Mouse (Mus musculus) stomach, embryonic 14.5 days (tissue): ENCODE data around the gene Gpr35. TPM values are rescaled to one million over a fixed set of nuclear protein-coding genes. Genes with fewer than 3 reads are reported as not detected.

ENCODE experiments used
- ATAC-seq: fragments of 200-750 bp; cut with Nextera tagmentation; 2 replicates; pipeline ENCODE4 v1.8.0; 2017; ENCODE audit warnings: low read depth, moderate TSS enrichment; ENCODE audit not compliant: insufficient number of reproducible peaks, insufficient read depth, low FRiP score
- H3K27ac ChIP-seq: fragments of 300-500 bp; sonication (generic); 2 replicates; pipeline ENCODE4 v1.5.1; 2014; ENCODE audit warnings: mild to moderate bottlenecking, low read length, moderate library complexity, mixed read lengths
- H3K27me3 ChIP-seq: fragments of 300-500 bp; sonication (generic); 2 replicates; pipeline ENCODE4 v1.6.1; 2014; ENCODE audit warnings: low read length, control low read depth, mixed read lengths; ENCODE audit not compliant: control insufficient read depth, insufficient read depth
- H3K36me3 ChIP-seq: fragments of 300-500 bp; sonication (generic); 2 replicates; pipeline ENCODE4 v1.6.1; 2014; ENCODE audit warnings: mild to moderate bottlenecking, control low read depth, low read length, moderate library complexity, mixed read lengths; ENCODE audit not compliant: control insufficient read depth, insufficient read depth
- H3K4me1 ChIP-seq: fragments of 300-500 bp; sonication (generic); 2 replicates; pipeline ENCODE4 v1.6.1; 2014; ENCODE audit warnings: low read length, control low read depth, mixed read lengths; ENCODE audit not compliant: control insufficient read depth, insufficient read depth
- H3K4me2 ChIP-seq: fragments of 300-500 bp; sonication (generic); replicated peaks from 2 replicates; pipeline ENCODE4 v1.6.1; 2014; ENCODE audit warnings: low read depth, low read length, control low read depth
- H3K4me3 ChIP-seq: fragments of 300-500 bp; sonication (generic); 2 replicates; pipeline ENCODE4 v1.5.1; 2014; ENCODE audit warnings: low read depth, low read length, control low read depth
- H3K9ac ChIP-seq: fragments of 300-500 bp; sonication (generic); replicated peaks from 2 replicates; pipeline ENCODE4 v1.6.1; 2014; ENCODE audit warnings: low read depth, mild to moderate bottlenecking, control low read depth, low read length, moderate library complexity, mixed read lengths
- H3K9me3 ChIP-seq: fragments of 300-500 bp; sonication (generic); 2 replicates; pipeline ENCODE4 v1.6.1; 2016; ENCODE audit warnings: low read depth, low read length, control low read depth; ENCODE audit not compliant: control insufficient read depth
- WGBS: fragments of 180-500 bp; shearing (Covaris S2); extraction: QIAGEN DNeasy Blood & Tissue Kit; methylation state at CpG from one replicate; pipeline ENCODE4 v1.1.7; 2014; 5-methylcytosine and 5-hydroxymethylcytosine counted together
- polyA plus RNA-seq: library from polyadenylated mRNA; unstranded; fragments of >200 nt; fragmentation: Nextera tagmentation; extraction: Ambion mirVana; gene quantifications from 2 replicates; pipeline ENCODE4 v1.2.1, GENCODE M21; 2014

Gene Gpr35
- 7.7 and 9.5 TPM in 2 replicates for polyA plus RNA-seq

DNA sequence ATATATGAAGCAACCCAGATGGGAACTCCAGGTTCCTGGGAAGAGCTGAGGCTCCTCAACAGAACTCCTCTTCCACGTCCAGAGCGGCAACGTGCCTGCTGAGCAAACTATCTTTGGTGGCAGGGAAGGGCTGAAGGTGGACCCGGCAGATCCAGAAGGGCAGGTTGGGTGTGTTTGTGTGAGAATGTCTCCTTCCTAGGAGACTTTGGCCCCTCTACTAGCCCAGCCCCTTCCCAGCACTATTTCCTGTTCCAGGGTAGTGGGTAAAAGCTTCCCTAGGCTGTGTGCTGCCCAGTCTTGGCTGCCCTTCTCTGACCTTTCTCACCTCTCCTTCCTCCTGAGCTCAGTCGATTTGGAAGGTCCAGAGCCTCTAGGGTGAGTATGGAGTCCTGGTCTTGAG is at the start of gene Gpr35:
Gpr35 (plus strand) TSS at position 259 of the 400 bp plus-strand sequence.
- Histone ChIP-seq H3K4me3 (peak within 1 kb of the TSS; percentile 8), H3K4me2 (peak within 1 kb of the TSS; percentile 22), H3K27ac (peak within 1 kb of the TSS; percentile 39; the same call in 1 of the 2 replicates), H3K9ac (no peak within 1 kb of the TSS), H3K9me3 (no peaks in the 10 kb centered on the region), H3K27me3 (no peaks in the 10 kb centered on the region), H3K36me3 (peaks cover 22% of the 10 kb centered on the region), H3K4me1 (no peaks in the 10 kb centered on the region)
- WGBS = 64% methylated on average over 5 of the region's 5 CpGs
- ATAC-seq = peak; percentile 73

DNA sequence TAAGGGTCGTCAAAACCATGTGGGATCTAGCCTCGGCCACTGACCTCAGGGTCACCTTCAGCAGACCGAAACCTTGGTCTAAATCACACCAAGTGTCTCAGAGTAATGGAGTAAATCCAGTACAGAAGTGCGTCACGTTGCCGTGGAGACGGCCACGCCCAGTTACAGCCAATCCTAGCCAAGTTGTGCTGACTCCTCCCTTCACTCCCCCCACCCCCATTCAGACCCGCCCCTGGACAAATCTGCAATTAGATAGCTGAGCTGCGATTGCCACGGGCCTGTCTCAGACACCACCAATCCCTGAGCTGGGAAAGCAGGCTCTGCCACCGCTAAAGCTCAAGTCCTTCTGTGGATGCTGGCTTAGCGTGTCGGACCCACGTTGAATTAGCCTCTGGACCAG is 47.9 kb upstream of the Gpr35 start, which contains the start of gene Ankmy1:
Ankmy1 (minus strand) TSS at position 121 of the 400 bp plus-strand sequence.
- Histone ChIP-seq H3K4me2 (peak within 1 kb of the TSS; percentile 44), H3K27me3 (no peaks in the 10 kb centered on the region), H3K36me3 (no peaks in the 10 kb centered on the region), H3K4me1 (peaks cover 4% of the 10 kb centered on the region; the same call in 1 of the 2 replicates), H3K9me3 (no peaks in the 10 kb centered on the region), H3K9ac (0 out of 2 replicates have a peak within 1 kb of the TSS, but pooled peaks have one; percentile 21), H3K4me3 (peak within 1 kb of the TSS; percentile 5; the same call in 1 of the 2 replicates), H3K27ac (no peak within 1 kb of the TSS)
- ATAC-seq = peak; percentile 46
- 2% methylated on average over 15 of the region's 15 CpGs for WGBS

DNA sequence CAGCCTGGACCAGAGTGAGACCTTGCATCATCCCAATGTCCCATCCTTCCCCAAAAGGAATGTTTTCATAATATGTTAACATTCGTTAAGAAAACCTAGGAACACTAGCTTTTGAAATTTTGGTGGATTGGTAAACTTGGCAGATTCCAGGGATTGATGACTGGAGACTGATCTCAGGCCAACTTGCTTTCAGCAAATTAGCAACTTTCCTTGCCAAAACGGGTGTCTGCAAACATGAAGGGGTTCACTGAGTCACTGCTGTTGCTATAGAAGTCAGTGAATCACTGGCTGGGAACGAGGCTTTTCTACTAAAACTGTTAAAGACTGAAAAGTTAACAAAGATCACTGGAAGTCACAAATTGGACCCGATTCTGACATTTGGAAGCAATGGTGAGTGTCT is 47.0 kb upstream of the Gpr35 start:
- H3K4me2 ChIP-seq = no peak overlapping the region
- H3K9me3 ChIP-seq = no peaks in the 10 kb centered on the region
- H3K4me3 ChIP-seq = no peak overlapping the region
- no peaks in the 10 kb centered on the region for H3K36me3 ChIP-seq
- H3K4me1 ChIP-seq = peaks cover 7% of the 10 kb centered on the region; the same call in 1 of the 2 replicates
- ATAC-seq = no peak
- H3K9ac ChIP-seq = no peak overlapping the region
- WGBS = 80% methylated on average over 4 of the region's 4 CpGs
- no peak overlapping the region for H3K27ac ChIP-seq
- no peaks in the 10 kb centered on the region for H3K27me3 ChIP-seq

DNA sequence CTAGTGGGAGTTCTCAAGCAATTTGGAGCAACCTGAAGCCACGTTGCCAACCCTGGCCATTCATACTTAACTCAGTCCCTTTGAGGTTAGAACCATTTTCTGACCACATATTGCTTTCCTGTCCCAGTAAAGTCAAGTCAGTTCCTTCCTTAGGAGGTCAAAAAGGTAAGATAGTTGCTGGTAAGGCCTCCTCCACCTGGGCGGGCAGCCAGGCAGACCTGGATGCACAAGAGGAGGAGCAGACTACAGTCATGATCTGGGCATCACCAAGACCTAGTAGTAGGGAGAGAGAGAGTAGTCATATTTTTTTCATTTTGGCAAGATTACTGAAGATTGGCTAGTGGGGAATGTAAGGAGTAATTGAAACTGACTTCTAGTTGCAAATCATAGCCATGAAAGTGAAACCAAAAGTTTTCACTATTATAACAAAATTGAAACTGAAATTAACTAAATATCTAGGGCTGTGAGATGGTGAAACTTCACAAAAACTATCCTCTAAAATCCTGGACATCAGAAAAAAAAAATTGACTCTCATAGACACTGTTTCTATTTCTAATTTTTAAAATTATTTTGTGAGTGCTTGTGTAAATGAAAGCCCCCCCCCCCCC is 44.9 kb upstream of the Gpr35 start:
- H3K4me1 ChIP-seq = peaks cover 15% of the 10 kb centered on the region
- H3K27me3 ChIP-seq = no peaks in the 10 kb centered on the region
- H3K4me3 ChIP-seq = no peak overlapping the region
- H3K27ac ChIP-seq = no peak overlapping the region
- no peaks in the 10 kb centered on the region for H3K36me3 ChIP-seq
- no peaks in the 10 kb centered on the region for H3K9me3 ChIP-seq
- H3K4me2 ChIP-seq = no peak overlapping the region
- ATAC-seq = no peak
- no peak overlapping the region for H3K9ac ChIP-seq
- WGBS = 90% methylated on average over 2 of the region's 2 CpGs

DNA sequence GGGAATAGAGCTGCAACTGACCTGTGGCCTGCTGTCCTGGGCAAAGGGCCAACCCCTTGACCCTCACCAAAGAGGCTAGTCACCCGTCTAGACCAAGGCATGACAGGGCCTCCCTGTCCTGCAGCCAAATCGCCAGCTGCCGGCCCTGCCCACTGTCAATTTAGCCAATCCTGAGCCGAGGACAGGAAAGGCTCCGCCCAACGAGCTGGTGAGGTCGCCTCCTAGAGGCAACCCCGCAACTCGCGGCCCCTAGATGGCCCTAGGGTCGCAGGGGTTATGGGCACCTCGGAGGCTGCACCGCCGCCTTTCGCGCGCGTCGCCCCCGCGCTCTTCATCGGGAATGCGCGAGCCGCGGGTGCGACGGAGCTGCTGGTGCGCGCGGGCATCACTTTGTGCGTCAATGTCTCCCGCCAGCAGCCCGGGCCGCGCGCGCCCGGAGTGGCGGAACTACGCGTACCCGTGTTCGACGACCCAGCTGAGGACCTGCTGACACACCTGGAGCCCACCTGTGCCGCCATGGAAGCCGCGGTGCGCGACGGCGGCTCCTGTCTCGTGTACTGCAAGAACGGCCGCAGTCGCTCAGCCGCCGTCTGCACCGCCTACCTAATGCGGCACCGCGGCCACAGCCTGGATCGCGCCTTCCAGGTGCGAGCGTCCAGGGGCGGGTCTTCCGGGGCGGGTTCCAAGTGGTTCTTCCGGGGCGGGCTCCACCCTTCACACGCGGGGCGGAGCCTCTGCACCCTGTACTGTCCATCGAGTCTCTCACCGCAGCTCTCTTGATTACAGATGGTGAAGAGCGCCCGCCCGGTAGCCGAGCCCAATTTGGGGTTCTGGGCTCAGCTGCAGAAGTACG is 43.7 kb upstream of the Gpr35 start, which contains the start of gene Dusp28:
Dusp28 (plus strand) TSS at position 203 of the 853 bp plus-strand sequence.
- Histone ChIP-seq H3K9me3 (no peaks in the 10 kb centered on the region), H3K36me3 (no peaks in the 10 kb centered on the region), H3K27me3 (no peaks in the 10 kb centered on the region), H3K4me3 (peak within 1 kb of the TSS; percentile 70), H3K9ac (peak within 1 kb of the TSS; percentile 41), H3K4me1 (peaks cover 22% of the 10 kb centered on the region), H3K4me2 (peak within 1 kb of the TSS; percentile 63), H3K27ac (peak within 1 kb of the TSS; percentile 69)
- ATAC-seq = peak; percentile 93
- WGBS = under 1% methylated on average over 81 of the region's 81 CpGs

DNA sequence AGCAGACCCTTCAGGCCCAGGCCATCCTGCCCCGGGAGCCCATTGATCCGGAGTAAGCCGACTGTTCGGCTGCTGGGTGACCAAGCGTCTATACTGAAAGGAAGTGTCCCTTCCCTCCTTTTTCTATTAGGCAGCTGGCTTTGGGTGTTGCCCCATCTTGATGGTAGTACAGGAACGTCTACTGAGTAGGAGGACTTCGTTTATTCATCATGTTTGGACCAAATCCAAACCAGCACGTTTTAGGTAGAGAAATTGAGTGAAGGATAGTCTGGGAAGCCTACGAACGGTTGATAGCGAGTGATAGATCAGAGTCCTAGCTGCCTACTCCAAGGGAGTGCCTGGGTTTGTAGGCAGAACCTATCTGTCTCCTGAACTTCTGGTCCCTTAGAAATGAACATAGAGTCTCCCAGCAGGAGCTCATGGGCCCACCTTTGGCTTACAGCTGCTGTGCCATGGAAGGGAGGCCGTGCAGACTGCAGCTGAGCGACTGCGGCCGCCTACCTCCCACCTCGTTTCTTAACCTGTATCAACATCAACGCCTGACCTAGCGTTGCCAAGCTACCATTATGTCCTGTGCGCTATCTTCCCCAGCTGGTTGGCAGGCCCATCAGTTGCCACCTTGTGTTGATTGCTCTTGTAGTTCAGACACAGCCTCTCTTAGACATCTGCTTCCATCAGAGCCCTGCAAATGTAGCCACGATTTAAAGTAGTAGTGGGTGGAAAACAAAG is 42.9 kb upstream of the Gpr35 start:
- H3K4me3 ChIP-seq = peak overlapping the region; percentile 70
- H3K9ac ChIP-seq = peak overlapping the region; percentile 18
- peak overlapping the region; percentile 63 for H3K4me2 ChIP-seq
- no peaks in the 10 kb centered on the region for H3K36me3 ChIP-seq
- H3K27me3 ChIP-seq = no peaks in the 10 kb centered on the region
- no peaks in the 10 kb centered on the region for H3K9me3 ChIP-seq
- ATAC-seq = no peak
- H3K27ac ChIP-seq = peak overlapping the region; percentile 61; the same call in 1 of the 2 replicates
- WGBS = 45% methylated on average over 20 of the region's 20 CpGs
- H3K4me1 ChIP-seq = peaks cover 29% of the 10 kb centered on the region

DNA sequence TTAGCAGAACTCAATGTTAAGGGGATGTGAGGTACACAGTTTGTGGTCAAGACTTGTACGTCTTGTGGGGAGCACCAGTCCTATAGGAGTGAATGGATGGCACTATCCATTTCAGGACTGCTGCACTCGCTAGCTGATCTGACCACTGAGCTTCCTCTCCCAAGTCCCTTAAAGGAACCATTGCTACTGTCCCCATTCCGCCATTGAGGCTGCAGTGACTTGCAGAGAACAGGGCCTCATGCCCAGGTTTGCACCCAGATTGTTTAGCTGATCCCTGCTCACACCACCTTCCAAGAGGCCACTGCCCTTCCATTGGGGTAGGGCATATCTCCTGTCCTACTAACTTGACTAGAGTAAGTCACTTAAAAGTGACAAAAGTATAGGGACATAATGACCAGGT is 42.0 kb upstream of the Gpr35 start:
- no peak for ATAC-seq
- Histone ChIP-seq H3K36me3 (no peaks in the 10 kb centered on the region), H3K9me3 (no peaks in the 10 kb centered on the region), H3K9ac (no peak overlapping the region), H3K27me3 (no peaks in the 10 kb centered on the region), H3K27ac (no peak overlapping the region), H3K4me2 (no peak overlapping the region), H3K4me3 (no peak overlapping the region), H3K4me1 (peaks cover 26% of the 10 kb centered on the region)
- 95% methylated on average over 3 of the region's 3 CpGs for WGBS

DNA sequence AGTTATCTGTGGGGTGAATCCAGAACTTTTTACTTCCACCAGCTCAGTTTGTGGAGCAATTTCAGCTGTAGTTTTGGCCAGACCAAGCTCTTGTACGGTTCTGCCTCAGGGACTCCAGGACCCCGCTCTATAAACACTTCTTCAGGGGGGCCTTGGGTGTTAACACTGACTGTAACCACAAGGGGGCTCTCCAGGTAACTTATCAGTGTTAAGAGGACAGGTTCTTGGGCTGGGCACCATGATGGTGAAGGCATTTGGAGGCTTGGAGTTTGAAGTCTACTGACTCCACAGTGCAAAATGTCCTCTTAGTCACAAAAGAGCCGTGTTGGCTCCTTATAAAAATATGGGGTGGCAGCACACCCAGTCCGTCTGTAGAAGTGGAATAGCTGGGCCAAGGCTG is 41.6 kb upstream of the Gpr35 start:
- no peak overlapping the region for H3K4me3 ChIP-seq
- no peak overlapping the region for H3K4me2 ChIP-seq
- no peak overlapping the region for H3K9ac ChIP-seq
- H3K27ac ChIP-seq = no peak overlapping the region
- H3K27me3 ChIP-seq = no peaks in the 10 kb centered on the region
- no peaks in the 10 kb centered on the region for H3K9me3 ChIP-seq
- 62% methylated on average over 4 of the region's 4 CpGs for WGBS
- ATAC-seq = no peak
- H3K4me1 ChIP-seq = peaks cover 26% of the 10 kb centered on the region
- peaks cover 2% of the 10 kb centered on the region; the same call in 1 of the 2 replicates for H3K36me3 ChIP-seq
